Mouse (Mus musculus) cerebellum, postnatal 14 days (tissue): Measurements from ENCODE around the gene Ccdc50.

ENCODE experiments used
- DNase-seq, 2 experiments: peaks; one replicate each; pipeline ENCODE4 v3.0.0; 2021; ENCODE audit warnings: mixed read lengths in 2 of 2

The Ccdc50 gene

GRCm38 (mm10) chr16:27396951-27397350, 8.3 kb downstream of the Ccdc50 start:
- DNase-seq: no peak

- DNase-seq: no peak
Measured at GRCm38 (mm10) chr16:27399026-27399718, 10.5 kb downstream of the Ccdc50 start.

- DNase-seq: no peak
Measured at GRCm38 (mm10) chr16:27399719-27400253, 11.1 kb downstream of the Ccdc50 start.

- DNase-seq: no peak
Measured at GRCm38 (mm10) chr16:27401579-27401978, 12.9 kb downstream of the Ccdc50 start.

- DNase-seq: no peak
Measured at GRCm38 (mm10) chr16:27404107-27404506, 15.4 kb downstream of the Ccdc50 start.

DNA sequence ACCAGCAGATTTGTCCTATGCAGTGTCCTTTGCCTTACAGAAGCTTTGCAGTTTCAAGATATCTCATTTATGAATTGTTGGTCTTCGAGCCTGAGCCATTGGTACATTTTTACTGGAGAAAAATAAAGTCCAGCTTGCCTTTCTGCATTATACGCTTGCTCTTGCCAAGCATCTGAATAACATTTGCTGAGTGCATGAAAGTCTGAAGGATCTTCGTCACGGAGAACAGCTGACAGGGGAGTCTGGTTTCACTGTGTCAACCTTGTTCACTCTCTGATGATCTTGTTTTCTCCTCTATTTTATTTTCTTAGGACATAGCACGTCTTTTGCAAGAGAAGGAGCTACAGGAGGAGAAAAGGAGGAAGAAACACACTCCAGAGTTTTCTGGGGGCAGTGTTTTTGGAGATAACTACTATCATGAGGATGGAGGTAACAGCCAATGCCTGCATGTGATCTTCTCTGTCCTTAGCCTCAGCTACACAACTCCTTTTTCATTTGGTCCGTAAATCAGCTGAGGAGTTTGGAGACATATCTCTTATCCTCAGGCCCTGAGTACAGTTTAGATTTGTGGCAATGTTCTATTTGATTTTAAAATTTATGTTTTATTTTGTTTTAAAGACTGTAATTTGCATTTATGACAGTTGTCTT, 28.4 kb downstream of the Ccdc50 start:
- DNase-seq: no peak

- no peak for DNase-seq
Measured at GRCm38 (mm10) chr16:27417632-27418031, 29.0 kb downstream of the Ccdc50 start.

DNA sequence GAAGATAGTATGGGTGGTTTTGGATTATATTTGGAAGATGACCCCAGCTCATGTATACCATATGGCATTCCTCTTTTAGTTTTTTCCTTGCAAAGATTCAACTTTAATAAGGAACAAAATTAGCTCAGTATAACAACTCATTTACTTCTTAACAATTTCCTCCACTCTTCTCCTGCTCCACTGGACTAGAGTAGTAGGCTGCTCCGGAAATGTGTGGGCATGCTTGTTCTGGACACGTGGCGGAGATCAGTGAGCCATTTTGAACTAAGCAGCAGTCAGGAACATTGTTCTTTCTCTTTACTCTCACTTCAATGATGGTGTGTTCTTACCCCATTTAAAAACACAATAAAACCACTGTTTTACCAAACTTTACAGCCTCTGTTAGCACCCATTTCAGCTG, 32.3 kb downstream of the Ccdc50 start:
- DNase-seq: no peak

DNA sequence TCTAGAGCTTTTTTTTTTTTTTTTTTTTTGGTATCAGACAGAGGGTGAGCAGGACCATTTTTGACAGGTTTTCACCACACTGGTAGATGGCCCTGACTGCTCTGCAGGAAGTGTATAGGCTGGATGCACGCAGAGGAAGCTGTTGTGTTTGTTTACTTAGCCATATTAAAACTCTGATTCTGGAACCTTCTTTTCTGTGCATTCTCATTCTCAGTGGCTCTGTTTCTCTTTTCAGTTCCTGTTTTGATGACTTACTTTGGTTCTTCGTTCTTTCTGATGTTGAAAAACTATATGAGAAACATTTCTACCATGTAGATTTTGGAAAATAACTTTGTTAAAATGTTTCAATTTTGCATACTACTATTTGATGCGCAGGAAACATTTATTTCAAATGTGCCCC, 46.4 kb downstream of the Ccdc50 start:
- no peak for DNase-seq

DNA sequence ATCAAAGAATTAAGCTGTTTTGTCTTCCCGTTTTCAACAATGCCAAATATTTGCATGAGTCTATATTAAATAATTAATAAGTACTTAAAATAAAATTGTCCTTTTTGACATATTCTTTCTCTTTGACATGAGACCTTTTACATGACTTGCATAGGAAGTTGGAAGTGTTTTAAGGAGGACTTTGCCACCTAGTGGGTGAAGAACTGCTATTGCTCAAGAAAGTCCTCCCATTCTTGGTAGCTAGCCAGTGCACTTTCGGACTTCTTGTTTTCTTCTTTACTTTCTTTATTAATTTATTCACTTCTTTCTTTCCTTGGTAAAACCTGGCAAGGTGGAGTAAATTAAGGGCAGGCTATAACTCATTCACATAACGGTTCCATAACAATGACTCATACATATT, 55.3 kb downstream of the Ccdc50 start:
- no peak for DNase-seq

DNA sequence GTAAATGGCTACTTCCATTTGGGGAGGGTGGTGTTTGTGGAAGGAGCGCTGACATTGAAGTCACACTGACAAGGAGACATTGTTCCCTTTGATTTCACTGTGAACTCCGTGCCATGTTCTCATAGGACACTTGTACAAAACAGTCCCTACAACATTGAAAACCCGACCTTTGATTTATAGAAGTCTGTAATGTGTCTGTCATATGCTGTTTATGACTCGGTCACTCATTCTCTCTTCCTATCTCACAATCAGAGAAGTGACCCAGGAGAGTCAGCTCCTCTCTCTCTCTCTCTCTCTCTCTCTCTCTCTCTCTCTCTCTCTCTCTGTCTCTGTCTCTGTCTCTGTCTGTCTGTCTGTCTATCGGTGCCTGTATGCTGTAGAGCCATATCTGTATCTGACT, 60.7 kb downstream of the Ccdc50 start:
- no peak for DNase-seq

- no peak for DNase-seq
Measured at GRCm38 (mm10) chr16:27450655-27451054, 62.0 kb downstream of the Ccdc50 start.

DNA sequence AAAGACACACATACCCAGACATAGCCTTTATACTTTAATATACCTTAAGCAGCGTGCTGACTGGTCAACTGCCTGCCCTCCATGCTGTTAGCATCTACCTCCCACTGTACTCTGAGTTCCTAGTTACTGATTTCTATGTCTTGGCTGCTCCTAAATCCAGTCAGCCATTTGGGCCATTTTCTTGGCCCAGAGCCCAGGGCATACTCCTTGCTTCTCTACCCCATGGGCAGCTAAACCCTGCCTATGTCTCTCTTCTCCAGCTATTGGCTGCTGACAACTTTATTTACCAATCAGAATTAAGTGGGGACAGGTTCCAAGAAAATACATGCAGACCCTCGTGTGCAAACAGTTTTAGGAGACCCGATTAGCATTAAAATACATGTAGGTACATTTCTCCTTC, 64.7 kb downstream of the Ccdc50 start:
- DNase-seq: peak; percentile 62 to 68

GRCm38 (mm10) chr16:27453823-27454222, 65.2 kb downstream of the Ccdc50 start:
- no peak for DNase-seq

DNA sequence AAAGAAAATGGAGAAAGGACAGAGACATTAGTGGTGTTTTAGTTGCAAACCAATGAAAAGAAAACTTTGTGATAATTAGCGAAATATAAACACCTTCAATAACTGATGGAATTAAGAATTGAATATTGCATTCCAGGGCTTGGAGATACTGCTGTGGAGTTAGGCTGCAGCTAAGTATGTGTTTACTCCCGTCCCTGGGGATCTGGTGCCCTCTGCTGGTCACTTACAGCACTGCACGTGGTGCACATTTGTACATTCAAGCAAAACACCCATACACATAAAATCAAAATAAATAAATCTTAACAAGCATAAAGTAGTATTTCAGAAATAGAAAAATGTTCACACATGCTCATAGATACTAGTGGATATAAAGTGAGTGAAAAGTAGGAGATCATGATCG, 68.6 kb downstream of the Ccdc50 start:
- peak; percentile 90 to 93 for DNase-seq

- peak; percentile 65 to 67 for DNase-seq
Measured at GRCm38 (mm10) chr16:27468731-27469130, 80.1 kb downstream of the Ccdc50 start.

- DNase-seq: no peak
Measured at GRCm38 (mm10) chr16:27471389-27471788, 82.7 kb downstream of the Ccdc50 start.

GRCm38 (mm10) chr16:27483834-27484233, 95.2 kb downstream of the Ccdc50 start:
- DNase-seq: peak; percentile 60 to 72
